Mouse (Mus musculus) splenic B cell, adult 2 months (primary cell): ENCODE results near the gene Gm10190.
A peak's percentile ranks its signal among the peaks of the same experiment; 100 is the strongest.
"Not testable (repeated sequence)": the region's sequence is repeated elsewhere in the genome, so short reads cannot be mapped to it uniquely, and the experiment has no call there.

ENCODE experiments used
- DNase-seq: peaks from one replicate; pipeline ENCODE4 v3.0.0-alpha.2; 2011; ENCODE audit warnings: low read depth, low spot score
- H3K27me3 ChIP-seq: 2 replicates; pipeline ENCODE4 v1.6.1; 2012; ENCODE audit warnings: mild to moderate bottlenecking, low read length, moderate library complexity, mixed read lengths; ENCODE audit not compliant: control insufficient read depth, poor library complexity, insufficient read depth, severe bottlenecking
- H3K36me3 ChIP-seq: 2 replicates; pipeline ENCODE4 v1.6.1; 2012; ENCODE audit warnings: mild to moderate bottlenecking, low read length, moderate library complexity, mixed read lengths; ENCODE audit not compliant: control insufficient read depth, poor library complexity, insufficient read depth, severe bottlenecking

Gene Gm10190

DNA sequence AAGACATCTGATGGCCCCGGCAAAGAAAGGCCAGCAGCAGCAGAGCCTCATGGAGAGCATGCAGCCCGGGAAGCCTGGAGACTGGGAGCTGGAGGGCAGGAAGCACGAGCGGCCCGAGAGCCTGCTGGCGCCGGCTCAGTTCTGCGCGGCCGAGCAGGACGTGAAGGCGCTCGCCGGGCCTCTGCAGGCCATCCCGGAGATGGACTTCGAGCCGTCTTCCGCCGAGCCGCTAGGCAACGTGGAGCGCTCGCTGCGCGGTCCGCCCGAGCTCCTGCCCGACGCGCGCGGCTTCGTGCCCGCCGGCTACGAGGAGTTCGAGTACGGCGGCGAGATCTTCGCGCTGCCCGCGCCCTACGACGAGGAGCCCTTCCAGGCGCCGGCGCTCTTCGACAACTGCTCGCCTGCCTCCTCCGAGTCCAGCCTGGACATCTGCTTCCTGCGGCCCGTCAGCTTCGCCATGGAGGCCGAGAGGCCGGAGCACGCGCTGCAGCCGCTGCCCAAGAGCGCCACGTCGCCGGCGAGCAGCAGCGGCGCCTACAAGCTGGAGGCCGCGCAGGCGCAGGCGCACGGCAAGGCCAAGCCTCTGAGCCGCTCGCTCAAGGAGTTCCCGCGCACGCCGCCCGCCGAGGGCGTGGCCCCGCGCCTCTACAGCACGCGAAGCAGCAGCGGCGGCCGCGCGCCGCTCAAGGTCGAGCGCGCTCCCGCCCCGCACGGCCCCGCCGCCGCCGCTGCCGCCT, at the start of gene Gm10190:
Gm10190 (minus strand) TSS at position 553 of the 737 bp plus-strand sequence.
- no peaks in the 10 kb centered on the region for H3K27me3 ChIP-seq
- H3K36me3 ChIP-seq = no peaks in the 10 kb centered on the region
- peak; percentile 90 for DNase-seq

DNA sequence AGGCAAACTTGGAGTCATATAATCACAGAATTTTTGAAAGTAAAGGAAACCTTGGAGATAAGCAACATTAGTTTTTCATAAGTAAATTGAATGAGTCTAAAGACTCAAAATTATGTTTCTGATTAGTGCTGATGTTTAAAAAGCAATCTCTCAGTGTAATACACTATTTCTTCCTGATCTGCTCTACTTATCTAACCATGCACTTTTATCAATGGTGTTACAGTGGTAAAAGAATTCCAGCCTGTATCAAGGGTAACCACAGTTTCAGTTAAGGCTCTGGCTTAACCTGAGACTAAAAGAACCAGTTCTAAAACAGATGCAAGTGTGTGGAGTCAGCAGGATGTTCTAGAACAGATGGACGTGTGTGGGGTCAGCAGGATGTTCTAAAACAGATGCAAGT, 47.7 kb upstream of the Gm10190 start:
- H3K27me3 ChIP-seq = no peaks in the 10 kb centered on the region
- DNase-seq = no peak
- peaks cover 16% of the 10 kb centered on the region for H3K36me3 ChIP-seq

DNA sequence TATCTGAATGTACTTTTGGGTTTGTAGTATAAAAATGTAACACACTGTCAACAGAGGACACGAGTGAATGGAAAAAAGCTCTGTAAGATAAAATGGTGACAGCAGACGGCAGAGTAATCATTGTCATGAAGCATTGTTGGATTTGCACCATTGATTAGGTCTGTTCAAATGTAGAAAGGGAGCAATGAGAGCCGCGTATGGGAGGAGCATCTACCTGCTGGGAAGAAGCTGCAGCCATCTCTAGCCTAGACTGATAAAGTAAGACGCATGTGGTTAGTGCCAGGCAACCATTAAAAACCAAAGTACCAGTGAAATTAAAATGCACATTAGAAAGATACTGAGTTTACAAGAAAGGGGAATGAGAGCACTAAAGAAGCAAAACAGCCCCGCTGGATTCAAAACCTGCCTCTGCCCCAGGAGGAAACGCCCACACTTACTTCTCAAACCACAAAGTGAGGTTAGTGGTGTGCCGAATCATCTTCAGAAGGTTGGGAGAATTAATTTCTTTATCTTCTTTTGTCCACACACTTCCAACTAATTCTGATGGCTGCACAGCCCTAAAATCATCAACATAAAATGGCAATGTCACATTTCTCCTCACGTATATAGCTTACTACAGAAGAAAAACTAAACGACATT, 45.4 kb upstream of the Gm10190 start:
- DNase-seq = no peak
- peaks cover 23% of the 10 kb centered on the region for H3K36me3 ChIP-seq
- H3K27me3 ChIP-seq = no peaks in the 10 kb centered on the region

- H3K27me3 ChIP-seq = no peaks in the 10 kb centered on the region
- peak; percentile 37 for DNase-seq
- peaks cover 18% of the 10 kb centered on the region; the same call in 1 of the 2 replicates for H3K36me3 ChIP-seq
These were observed 37.8 kb upstream of the Gm10190 start for GRCm38 (mm10) chr17:80411182-80411581.

GRCm38 (mm10) chr17:80398243-80398642, 24.9 kb upstream of the Gm10190 start:
- no peak for DNase-seq
- H3K36me3 ChIP-seq = peaks cover 7% of the 10 kb centered on the region; the same call in 1 of the 2 replicates
- H3K27me3 ChIP-seq = no peaks in the 10 kb centered on the region

DNA sequence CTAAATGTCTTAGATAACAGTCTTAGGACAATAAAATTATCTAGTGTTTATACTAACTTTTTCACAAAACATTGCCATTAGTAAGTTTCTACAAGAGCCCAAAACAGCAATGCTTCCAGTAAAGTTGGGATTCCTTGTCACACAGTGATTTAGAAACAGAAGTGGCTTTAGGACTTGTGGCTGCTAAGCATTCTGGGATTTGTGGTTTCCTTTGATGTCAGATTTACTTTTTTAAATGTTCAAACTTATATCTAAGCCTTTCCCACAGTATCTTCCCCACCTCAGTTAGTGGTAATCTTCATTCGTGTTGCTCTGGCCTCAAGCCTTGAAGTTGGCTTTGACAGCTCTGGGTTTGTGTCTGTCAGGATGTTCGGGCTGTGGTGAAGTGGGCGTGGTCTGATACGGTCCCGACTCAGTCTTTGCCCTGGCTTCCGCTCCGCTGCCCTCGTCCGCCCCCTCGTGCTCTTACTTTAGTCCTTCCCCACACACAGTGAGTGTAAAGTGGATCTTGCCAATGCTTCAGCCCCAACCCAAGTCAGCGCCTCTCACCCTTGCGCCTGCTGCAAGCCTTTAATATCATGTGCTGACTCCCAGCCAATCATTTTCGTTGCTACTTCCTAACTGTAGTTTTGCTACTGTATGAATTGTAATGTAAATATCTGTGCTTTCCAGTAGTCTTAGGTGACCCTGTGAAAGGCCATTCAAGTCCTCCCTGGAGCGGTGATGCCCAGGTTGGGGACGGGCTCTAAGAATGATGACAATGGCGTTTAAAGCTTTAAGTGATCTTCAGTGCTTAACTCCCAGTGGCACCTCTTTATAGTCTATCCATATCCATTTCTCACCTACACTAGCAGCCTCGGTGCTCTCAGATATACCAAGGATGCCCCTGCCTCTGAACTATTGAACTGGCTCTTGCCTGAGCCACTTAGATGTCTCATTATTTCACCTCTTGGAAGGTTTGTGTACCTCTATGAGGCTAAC, 18.4 kb upstream of the Gm10190 start:
- Histone ChIP-seq H3K36me3 (no peaks in the 10 kb centered on the region), H3K27me3 (no peaks in the 10 kb centered on the region)
- peak; percentile 89 for DNase-seq

GRCm38 (mm10) chr17:80390024-80390423, 16.7 kb upstream of the Gm10190 start:
- Histone ChIP-seq H3K27me3 (no peaks in the 10 kb centered on the region), H3K36me3 (no peaks in the 10 kb centered on the region)

GRCm38 (mm10) chr17:80385671-80386070, 12.3 kb upstream of the Gm10190 start:
- Histone ChIP-seq H3K36me3 (no peaks in the 10 kb centered on the region), H3K27me3 (no peaks in the 10 kb centered on the region)
- DNase-seq = no peak

More at GRCm38 (mm10) chr17:80390024-80390423, 16.7 kb upstream of the Gm10190 start:
- DNase-seq = no peak

DNA sequence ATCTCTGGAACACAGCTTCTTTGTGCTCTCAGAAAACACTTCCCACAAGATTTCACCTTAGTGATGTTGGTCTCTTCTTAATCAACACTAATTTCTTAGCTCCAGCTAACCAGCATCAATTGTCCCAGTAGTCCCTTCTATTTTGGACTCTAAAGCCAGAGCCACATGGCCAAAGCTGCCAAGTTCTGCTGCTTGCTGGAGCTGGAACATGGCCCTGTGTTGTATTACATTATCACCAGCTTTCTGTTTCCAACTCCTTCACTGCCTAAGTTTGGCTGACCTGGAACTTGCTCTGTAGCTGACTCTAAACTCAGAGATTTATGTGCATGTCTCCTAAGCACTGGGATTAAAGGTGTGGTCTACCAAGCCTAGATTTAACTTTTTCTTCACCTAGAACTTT, 5.0 kb upstream of the Gm10190 start:
- not testable (repeated sequence) for DNase-seq, H3K27me3 ChIP-seq, H3K36me3 ChIP-seq

DNA sequence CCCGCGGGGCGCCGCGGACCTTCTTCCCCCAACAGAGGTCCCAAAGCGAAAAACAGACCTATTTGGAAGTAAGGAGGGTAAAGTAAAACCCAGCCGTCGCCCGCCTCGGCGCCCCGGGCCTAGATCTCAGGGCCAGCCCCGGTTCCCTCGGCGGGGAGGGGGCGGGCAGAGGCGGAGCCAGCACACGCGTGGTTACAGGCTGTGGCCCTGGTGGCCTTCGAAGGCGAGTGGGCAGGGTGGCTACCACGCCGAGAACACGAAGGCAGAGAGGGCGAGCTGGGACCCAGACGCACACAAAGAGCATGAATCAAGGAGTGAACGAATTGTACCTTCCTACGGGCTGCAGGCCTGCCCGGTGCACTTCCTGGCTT, 370 bp upstream of the Gm10190 start:
- H3K27me3 ChIP-seq = no peaks in the 10 kb centered on the region
- DNase-seq = no peak
- no peaks in the 10 kb centered on the region for H3K36me3 ChIP-seq

- Histone ChIP-seq H3K27me3 (no peaks in the 10 kb centered on the region), H3K36me3 (no peaks in the 10 kb centered on the region)
- DNase-seq = peak; percentile 50
These were observed 4.7 kb downstream of the Gm10190 start for GRCm38 (mm10) chr17:80368606-80369005.

DNA sequence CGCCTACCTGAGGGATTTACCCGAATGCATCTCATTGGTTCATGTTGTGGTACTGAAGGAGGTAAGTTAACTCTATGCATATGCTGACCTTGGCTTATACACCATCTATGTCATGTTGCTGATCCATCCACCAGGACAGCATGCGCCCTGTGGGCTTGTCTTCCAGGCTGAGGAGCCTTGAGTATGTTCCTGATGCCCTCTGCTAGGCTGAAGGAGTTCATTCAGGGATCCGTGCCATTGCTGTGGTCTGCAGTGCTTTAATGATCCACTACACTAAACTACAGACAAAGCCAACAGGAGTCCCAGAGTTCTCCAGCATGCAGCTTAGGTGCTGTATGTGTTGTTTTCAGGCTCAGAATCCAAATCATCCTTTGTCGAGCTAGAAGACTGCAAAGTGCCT, 6.1 kb downstream of the Gm10190 start:
- DNase-seq = no peak
- Histone ChIP-seq H3K27me3 (no peaks in the 10 kb centered on the region), H3K36me3 (no peaks in the 10 kb centered on the region)

DNA sequence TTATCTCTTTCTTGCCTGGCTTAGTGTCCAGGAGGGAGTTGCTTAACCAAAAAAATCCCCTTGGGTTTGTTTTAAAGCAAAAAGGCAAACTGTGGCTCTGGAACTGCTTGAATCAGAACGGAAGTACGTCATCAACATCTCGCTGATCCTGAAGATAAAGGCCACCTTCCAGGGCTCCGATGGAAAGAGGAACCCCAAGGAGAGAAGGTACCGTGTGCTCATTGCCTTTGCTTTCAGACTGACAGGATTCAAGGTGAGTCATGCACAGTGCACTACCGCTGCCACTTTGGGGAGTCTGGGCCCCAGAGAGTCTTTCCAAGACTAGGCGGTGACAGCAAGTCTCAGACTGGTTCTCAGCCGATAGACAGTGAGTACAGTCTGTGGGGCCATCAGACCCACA, 13.1 kb downstream of the Gm10190 start:
- Histone ChIP-seq H3K36me3 (no peaks in the 10 kb centered on the region), H3K27me3 (no peaks in the 10 kb centered on the region)
- DNase-seq = no peak

DNA sequence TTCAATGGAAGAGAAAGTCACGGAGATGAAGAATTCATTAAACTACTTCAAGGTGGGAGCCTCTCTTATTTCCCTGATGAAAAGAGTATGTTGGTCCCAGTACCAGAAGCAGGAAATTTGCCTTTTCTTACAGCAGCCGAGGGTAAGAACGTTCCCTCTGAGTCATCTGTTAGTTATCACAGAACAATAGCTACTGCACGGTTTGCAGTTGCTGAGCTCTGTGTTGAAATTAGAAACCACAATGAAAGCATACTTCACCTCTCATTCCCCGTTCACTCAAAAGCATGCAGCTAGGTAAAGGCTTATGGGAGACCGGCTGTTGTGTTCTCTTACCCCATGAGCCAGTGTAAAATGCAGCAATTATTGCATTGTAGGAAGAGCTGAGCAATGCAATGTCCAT, 26.1 kb downstream of the Gm10190 start:
- no peaks in the 10 kb centered on the region for H3K36me3 ChIP-seq
- H3K27me3 ChIP-seq = no peaks in the 10 kb centered on the region
- no peak for DNase-seq
